Mouse (Mus musculus) heart, adult 11 months (tissue): ENCODE data around the gene Metap1d.

ENCODE experiments used
- DNase-seq: peaks from one replicate; pipeline ENCODE4 v3.0.0; 2022

Metap1d gene

DNA sequence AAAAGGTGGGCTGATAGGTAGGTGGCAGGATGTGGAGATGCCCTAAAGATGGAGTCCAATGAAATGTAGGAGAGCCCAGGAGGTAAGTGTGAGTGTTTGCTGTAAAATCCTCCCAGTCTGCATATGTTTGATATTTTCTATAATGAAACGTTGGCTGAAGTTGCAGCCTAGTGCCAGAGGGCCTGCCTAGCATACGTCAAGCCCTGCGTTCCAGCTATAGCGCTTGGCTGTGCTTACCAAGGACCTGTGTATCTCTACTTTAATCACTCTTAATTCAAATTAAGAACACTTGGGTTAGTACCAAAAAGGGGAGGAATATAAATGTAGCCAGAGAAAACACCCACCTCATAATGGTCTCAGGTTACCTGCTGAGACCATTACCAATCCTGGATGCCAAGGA is 22.7 kb downstream of the Metap1d start:
- DNase-seq, result no peak

DNA sequence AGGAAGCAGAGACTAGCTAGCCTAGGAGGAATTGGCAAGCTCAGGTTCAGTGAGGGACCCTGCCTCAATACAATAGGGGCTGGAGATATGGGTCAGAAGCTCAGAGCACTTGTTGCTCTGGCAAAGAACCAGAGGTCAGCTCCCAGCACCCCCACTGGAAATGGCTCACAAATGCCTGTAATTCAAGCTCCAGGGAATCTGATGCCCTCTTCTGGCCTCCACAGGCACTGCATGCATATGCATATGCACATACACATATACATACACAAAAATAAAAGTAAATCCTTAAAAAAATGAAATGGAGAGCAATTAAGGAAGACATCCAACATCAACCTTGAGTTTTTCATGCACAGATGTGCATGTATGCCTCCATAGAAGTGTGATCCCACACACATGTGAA is 24.7 kb downstream of the Metap1d start:
- no peak for DNase-seq

DNA sequence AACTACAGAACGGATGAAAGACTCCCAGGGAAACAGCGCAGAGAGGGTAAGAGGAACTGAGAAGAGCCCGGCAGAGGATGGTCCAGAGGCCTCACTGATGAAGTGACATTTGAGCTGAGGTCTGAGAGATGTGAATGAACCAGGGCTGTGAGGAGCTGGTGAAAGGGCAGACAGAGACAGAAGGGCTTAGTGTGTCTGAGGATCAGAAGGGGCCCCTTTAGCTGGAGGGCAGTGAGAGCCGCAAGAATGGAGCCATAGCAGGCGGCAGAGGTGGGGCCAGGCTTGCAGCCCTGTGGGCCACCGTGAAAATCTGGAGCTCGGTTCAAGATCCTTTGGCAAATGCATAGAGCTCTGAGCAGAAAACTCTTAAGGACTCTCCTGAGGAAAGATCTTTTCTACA is 26.8 kb downstream of the Metap1d start:
- peak; percentile 56 for DNase-seq

DNA sequence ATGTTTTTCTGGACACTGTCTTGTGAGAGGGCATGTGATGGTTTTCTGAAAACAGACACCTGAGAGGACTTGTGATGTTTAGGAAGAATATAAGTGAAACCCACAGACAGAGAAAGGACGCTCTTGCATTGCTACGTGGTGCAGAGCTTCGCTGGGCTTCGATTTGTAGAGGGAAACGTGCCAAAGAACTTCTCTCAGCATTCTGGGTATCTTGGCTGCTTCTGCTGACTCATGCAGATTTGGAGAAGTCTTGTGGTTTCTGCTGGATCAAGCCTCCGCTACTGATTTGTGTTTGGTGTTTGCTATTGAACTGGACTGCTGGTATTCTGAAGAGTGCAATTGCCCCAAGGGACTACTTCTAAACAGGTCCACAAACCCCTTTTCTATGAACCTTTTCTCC is 28.7 kb downstream of the Metap1d start:
- DNase-seq, result no peak

DNA sequence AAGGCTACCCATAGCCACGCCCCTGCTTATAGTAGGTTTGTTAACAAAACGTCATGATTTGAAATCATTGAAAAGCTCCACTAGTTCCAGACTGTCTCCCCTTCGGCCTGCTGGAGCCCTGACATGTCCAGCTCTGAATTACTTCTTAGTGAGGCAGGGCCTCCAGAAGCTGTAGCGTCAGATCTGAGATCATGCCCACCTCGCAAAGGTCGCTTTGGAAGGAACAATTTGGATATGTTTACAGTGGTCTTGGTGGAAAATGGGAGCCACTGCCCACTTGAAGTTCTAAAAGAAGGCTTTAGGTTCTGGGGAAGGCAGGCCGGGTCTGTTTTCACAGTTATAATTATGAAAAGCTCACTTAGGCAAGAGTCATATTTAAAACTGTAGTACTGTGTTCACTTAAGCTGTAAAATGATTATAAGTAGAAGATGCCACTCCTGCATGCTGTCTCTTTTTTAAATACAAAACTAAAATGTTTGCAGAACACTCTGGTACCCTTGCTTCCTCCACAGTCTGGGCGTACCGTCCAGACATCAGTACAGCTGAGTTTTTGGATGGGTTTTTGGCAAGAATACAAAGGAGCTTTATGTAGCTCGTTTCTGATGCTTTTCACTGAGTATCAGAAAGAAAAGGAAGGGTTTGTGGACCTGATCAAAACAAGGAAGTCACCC is 30.1 kb downstream of the Metap1d start:
- DNase-seq, result peak; percentile 70

DNA sequence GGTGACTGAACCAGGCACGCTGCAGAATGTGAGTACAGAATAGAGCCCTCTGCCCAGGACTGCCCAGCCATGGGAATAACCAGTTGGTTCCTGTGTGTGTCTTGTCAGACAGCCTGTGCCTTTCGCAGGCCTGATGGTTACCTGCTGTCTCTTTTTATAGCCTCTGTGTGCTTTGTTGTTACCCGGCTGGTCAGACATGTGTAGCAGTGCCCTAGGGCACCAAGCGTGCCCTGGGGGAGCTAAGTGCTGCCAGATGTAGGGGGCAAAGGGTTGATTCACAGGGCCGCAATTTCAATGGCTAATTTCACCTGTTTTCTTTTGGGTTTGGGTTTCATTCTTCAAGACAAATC is 30.6 kb downstream of the Metap1d start:
- DNase-seq, result peak; percentile 70

DNA sequence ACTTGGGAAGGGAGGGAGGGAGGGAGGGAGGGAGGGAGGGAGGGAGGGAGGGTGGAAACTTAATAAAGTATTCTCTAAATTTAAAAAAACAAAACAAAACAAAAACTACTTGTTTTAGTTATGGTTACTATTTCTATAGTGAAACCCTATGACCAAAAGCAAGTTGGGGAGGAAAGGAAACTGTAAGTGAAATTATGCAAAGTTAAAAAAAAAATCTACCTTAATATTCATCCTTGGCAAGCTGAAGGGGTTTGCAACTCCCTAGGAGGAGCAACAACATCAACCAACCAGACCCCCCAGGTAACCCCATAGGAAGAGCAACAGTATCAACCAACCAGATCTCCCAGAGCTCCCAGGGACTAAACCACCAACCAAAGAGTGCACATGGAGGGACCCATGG is 38.2 kb downstream of the Metap1d start:
- no peak for DNase-seq

DNA sequence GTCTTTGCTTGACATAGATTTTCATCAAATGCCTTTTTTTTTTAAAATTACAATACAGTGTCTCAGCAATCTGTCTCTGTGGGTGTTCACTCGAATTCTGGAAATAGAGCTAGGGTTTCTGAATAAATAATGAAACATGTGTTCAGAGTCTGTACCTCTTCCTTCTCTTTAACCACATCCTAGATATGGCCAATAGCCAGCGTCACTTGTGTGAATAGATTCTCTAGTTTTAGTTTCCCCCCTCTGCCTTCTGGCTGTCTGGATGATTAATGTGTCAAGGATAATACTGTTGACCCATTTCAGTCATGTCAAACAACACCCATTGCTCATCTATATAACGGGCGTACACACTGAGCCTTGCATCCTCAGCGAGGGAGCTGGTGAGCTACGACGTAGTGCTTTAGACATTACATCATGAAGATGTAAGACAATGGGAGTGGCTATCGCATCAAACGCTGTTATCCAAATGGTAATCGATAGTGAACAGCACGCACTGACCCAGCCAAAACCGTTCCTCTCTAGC is 40.1 kb downstream of the Metap1d start:
- DNase-seq, result no peak

DNA sequence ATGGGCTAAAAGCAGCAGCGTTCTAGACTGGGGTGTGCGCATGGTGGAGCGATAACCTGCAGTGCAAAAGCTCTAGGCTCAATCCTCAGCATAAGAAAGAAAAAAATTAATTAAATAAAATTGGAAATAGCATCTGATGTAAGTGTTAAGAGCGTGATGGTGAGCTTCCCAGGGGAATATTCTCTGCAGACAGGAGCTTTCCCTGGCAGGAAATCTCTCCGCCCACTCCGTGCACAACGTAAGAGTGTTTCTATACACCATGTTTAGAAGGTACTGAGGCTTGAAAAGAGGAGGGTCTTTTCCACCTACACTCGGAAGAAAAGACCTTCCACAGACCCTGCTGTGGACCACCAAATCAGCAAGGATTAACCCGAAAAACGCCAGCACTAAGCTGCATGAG is 41.4 kb downstream of the Metap1d start:
- DNase-seq, result no peak

DNA sequence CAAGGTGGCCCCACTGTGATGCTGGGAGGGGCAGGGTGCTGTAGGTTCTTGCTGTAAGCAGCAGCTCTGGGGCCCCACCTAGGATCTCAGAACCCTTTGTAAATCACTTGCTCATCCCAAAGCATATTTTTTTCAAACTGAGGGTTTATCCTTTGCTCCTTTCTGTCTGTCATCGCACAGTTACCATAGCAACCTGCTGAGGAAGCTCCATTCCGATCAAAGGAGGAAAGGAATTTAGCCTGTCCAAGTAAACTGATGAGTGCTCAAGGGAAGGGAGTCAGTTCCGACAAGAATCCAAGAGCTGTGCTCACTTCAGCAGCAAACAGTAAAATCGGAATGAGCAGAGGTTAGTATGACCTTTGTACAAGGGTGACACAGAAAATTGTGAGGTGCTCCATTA is 41.9 kb downstream of the Metap1d start:
- no peak for DNase-seq

DNA sequence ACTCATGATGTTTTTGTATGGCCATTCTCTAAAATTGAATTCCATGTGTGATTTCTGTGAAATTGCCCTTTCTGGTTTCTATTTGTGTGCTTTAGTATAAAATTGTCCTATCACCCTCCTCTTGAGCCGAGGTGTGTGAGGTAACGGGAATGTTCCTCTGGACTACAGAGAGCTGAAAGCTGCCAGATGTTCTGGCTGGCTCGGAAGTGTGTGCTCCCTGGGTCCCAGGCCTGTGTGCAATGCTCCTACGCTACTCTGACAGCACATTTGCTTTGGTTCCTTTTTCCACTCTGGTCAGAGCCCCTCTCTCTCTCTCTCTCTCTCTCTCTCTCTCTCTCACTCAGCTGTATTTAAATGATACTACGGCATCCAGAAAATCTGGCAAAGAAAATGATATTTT is 44.1 kb downstream of the Metap1d start:
- DNase-seq, result no peak

DNA sequence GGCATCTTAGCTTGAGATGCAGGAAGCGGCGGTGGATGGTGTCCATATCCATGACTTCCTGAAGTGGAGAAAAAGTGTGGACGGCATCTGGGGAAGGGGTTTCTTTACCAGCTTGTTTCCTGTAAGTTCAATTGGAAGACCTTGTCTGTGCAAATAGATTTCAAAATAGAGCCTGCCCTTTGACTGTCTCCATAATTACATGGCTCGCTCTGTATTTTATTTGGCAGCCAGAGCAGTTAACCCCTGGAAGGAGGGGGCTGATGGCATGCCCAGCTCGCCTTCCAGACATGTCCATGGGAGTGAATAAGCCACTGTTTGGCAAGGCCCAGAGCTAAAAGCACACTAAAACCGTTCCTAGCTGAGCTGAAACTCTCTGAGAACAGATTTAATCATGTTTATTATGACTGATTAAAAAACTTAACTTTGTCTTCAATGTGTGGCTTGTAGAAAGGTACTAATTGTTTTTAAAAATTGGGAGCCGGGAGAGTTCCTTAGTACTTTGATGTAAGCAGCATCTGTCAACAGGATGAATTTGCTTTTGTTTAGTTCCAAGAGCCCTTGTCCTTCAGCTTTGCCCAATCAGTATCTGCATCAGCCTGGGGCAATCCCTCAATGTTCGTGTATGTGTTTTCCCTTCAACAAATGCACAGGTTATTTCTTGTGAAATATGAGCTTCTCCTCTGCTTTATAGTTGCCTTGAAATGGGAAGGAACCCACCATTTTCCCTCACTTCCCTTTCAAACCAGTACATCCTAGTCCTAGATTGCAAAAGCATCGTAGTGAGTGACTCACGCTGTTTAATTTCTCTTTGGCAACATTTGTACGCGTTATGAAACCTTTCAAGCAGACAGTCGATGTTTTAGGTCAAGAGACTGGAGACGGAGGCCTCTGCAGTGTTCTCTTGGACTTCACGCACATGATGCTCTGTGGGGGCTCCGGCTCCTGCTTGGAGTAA is 46.5 kb downstream of the Metap1d start:
- DNase-seq, result no peak

DNA sequence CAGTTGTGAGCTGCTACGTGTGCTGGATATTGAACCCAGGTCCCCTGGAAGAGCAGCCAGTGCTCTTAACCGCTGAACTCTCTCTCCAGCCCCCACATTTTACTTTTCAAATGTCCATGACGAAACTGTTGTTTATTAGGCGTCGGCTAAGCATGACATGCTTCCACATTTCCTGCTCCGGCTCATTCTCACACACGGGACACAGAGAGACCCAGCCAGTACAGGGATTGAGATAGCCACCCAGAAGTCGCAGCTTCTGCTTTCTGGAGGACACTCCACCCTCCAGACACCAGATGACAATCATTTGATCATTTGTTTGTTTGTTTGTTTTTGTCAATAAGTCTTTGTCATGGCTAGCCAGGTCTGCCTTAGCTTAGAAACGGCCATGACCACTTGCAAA is 51.8 kb downstream of the Metap1d start:
- DNase-seq, result no peak

DNA sequence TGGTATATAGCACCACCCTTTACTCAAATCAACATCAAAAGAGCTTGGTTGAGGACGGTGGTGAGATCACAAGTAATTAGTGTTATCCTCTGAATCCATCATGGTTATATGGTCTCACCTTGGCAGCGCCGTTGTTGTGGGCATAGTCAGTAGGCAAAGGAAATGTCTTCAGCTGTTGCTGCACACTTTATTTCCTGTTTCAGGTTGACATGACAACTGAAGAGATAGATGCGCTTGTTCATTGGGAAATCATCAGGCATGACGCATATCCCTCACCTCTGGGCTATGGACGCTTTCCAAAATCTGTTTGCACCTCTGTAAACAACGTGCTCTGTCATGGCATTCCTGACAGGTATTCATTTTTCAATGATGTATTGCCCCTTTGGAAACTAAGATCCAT is 58.1 kb downstream of the Metap1d start:
- no peak for DNase-seq

DNA sequence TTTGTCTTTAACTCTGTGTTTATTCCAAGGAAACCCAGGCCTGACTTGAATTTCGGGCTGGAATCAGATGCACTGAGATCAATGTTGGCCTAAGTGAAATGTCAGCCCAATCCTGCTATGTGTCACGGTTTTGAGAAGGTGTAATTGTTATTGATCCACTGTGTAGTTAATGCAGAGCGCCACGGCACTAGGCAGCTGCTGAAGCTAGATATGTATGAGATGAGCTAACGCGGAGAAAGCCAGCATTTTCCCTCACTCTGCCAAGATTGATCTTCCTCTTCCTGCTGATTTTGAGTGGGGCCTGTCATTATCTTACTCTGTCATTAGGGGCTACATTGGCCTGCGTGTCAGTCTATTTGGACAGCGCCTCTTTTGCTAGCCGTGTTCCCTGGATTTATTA is 59.2 kb downstream of the Metap1d start:
- no peak for DNase-seq

DNA sequence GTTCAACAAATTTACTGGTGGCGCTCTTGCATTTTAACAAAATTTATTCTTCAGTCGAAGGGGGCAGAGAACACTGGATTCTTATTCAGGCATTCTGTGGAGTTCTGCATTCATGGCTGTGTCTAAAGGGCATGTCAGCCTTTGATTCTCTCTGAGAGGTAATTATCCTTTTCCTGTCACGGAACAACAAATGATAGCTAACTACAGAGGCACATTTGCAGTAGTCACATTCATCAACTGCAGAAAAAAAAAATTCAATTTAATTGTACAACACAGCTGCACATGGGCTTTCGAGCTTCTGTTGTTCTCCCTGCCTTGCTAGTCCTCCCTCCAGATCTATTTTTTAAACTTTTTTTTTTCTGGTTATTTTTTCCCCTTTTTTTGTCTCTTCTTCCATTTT is 63.9 kb downstream of the Metap1d start:
- no peak for DNase-seq

DNA sequence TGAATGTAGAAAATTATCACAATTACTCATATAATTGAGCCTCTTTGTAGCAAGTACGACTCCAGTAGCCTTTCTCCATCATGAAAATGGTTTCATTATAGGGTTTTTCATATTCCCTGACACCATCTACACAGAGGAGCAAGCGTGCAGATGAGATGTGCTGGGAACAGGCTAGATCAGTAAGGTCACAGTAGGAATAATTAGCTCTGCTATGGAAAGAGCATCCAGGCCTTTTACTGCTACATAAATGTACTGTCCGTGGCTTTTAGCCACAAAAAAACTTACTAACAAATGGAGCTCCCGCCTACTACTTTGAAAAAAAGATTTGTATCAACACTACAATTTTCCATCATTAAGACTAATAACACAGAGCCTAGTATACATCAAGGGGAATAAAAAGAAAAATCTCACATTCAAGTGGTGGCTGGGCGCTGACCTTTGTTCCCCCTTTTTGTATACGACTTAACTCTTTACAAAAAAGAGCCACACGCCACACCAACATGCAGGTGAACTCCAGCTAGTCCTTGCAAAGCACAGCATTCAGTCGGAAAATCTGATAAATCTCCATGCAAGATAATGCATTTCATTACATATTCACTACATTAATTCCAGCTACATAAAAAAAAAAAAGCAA is 64.5 kb downstream of the Metap1d start:
- no peak for DNase-seq

DNA sequence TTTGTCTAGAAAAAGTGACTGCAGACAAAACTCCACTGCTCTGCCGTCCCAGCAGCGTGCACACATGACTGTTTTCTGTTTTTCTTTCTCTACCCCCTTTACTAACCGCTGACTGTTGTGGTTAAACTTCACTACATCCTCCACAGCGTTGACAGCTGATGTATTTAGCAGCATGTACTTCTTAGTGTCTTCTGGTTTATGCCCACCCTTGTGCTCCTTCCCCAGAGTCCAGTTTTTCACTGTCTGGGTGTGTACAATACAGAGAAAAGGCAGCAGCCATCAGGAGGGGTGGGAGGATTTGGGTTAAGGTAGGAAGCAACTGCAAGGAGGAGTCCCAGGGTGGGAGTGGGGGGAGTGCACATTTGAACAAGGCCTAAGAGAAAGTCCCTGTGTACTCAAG is 69.8 kb downstream of the Metap1d start:
- DNase-seq, result no peak

DNA sequence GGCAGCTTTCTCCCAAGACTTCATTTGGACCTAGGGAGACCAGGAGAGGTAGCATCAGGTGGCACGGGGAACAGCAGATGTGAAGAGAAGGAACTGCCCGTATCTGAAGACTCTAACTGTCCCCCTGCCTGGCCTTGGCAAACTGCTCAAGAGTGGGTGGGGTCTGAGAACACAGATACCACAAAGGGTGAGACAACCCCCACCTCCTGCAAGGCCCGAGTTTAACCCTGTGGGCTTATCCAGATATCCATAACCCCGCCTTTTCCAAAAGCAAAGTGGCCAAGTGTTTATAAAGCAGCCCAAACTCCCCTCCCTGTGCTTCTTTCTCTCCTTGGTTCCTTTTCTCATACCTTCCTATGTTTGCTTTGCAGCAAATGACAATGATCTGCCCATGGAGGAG is 70.4 kb downstream of the Metap1d start:
- no peak for DNase-seq

DNA sequence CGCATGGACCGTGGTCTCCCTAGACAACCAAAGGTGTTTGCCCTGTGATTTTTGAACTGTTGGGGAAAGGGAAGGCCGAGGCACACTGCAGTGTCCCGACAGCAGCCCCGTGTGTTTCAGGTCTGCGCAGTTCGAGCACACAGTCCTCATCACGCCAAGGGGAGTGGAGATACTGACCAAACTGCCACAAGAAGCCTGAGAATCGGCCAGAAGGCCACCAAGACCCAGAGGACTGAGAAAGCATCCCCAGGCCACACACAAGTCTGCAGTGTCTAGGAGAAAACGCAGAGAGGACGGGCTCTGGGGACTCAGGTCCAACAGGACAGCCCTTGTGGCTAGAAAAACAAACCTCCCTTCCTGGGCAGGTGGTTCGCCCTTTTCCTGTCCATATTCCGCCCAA is 71.7 kb downstream of the Metap1d start:
- DNase-seq, result peak; percentile 87

DNA sequence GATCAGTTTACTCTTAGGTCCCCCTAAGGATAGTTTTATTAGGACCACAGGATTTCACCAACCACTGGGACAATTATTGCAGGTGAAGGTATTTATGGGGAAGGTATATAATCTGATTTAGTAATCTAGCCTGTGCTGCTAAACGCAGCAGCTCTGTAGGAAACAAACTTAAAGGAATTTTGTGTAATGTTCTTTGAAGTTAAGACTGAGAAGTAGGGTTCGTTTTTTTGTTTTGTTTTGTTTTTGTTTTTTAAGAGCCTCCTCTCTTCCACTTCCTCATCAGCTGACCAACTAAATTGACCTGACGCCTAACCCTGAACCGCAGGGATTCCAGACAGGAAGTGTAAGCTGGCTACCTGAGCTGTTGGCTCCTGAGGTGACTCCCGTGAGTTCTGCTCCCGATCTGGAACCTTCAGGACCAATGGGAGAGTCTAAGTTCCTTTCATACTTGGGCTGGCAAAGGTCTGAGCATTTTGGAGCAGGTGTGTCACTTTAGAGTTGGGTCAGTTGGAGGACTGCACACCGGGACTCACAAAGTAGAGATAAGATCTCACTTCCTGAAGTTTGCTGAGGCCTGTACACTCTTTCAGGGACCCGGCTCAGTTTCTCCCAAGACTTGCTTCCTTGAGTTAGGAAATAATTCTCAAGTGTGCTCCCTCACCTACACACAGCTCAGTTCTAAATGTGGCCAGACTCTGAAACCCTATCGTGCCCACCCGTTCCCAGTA is 73.7 kb downstream of the Metap1d start:
- DNase-seq, result no peak

DNA sequence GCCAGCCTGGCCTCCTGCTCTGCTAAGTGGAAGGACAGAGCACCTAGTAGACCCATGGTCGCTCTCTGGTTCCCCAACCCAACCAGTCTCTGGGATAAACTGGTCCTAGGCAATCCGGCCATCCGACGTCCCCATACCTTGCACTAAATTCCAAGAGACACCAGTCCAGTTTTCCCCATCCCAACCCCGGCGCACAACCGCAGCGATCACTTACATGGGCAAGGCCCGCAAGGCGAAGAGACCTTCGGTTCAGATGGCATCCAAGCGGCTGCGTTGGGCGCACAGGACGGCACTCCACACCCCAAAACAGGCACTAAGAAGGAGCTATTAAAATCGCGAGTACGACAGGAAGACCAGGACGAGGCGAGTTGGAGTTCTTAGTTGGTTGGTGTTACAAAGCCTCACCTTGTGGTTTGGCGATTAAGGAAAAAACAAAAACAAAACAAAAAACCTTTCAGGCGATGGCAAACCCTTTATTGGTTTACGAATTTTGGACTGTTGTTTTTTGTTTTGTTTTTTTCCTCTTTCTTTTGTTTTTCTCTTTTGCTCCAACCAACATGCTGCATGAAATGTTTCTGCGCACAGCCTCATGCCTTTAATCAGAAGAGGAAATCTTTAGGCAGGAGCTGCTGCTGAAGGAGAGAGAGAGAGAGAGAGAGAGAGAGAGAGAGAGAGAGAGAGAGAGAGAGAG is 74.4 kb downstream of the Metap1d start:
- DNase-seq, result no peak
